Comparison of ENCODE assay signal across 22 mouse cellular contexts in the genomic region with DNA sequence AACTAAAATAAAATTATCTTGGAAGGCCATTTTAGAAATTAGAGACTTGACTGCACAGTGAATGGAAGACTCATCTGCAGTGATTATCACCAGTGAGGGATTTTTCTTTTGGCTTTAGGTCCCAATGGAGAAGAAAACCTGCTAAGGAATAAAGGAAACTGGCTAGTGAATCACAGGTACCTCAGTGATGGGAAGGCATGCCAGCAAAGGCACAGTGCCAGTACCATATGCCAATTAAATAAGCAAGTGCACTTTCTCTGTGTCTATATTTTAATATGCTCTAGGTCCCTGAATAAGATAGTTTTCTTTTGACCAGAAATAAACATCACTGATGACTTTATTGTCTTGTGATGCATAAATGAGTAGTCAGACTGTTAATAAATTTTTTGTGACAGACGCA.
DNase-seq lines count a peak whose midpoint lies in the region; ATAC-seq lines count a peak whose summit lies in the region.
"Had no signal": no experiment of that assay in that cellular context is flagged by ENCODE, and none has a peak within 500 bp of the region (broad histone marks: within the 10 kb centered on the region; RNA-seq: fewer than 3 reads in every experiment).

No protein-coding gene starts in this region.

- no peak overlapping the region for H3K4me2 ChIP-seq in forebrain, embryonic 16.5 days (ENCODE audit: low read length)
- H3K4me2 ChIP-seq in forebrain, embryonic 13.5 days, result no peak overlapping the region
- no peak overlapping the region for H3K4me2 ChIP-seq in midbrain, embryonic 14.5 days (ENCODE audit: low read length)
- no peak overlapping the region for H3K4me2 ChIP-seq in midbrain, embryonic 15.5 days
- H3K4me2 ChIP-seq: heart, embryonic 11.5 days; hindbrain, embryonic 13.5 days had no signal

- no peaks in the 10 kb centered on the region for H3K36me3 ChIP-seq in forebrain, embryonic 16.5 days (ENCODE audit: control insufficient read depth, insufficient read depth)
- no peaks in the 10 kb centered on the region for H3K36me3 ChIP-seq in forebrain, embryonic 13.5 days (ENCODE audit: poor library complexity, severe bottlenecking)
- H3K36me3 ChIP-seq in midbrain, embryonic 14.5 days (ENCODE audit: control insufficient read depth, insufficient read depth, low read length), result no peaks in the 10 kb centered on the region
- H3K36me3 ChIP-seq in midbrain, embryonic 15.5 days (replicated peaks), result no peaks in the 10 kb centered on the region
- H3K36me3 ChIP-seq: forebrain, embryonic 10.5 days; hindbrain, embryonic 13.5 days had no signal

- H3K27ac ChIP-seq in forebrain, embryonic 16.5 days (ENCODE audit: low read length), result no peak overlapping the region
- H3K27ac ChIP-seq in forebrain, embryonic 13.5 days, result no peak overlapping the region
- no peak overlapping the region for H3K27ac ChIP-seq in midbrain, embryonic 14.5 days (replicated peaks; ENCODE audit: low read depth, low read length)
- H3K27ac ChIP-seq in midbrain, embryonic 15.5 days, result no peak overlapping the region
- H3K27ac ChIP-seq: forebrain, embryonic 10.5 days; gastrocnemius, adult 2 months; hindbrain, embryonic 13.5 days had no signal

- no peak overlapping the region for H3K4me3 ChIP-seq in forebrain, embryonic 16.5 days (replicated peaks; ENCODE audit: low read length)
- H3K4me3 ChIP-seq in forebrain, embryonic 13.5 days, result no peak overlapping the region
- no peak overlapping the region for H3K4me3 ChIP-seq in midbrain, embryonic 14.5 days (replicated peaks; ENCODE audit: low read depth, low read length)
- H3K4me3 ChIP-seq in midbrain, embryonic 15.5 days, result no peak overlapping the region
- H3K4me3 ChIP-seq: forebrain, embryonic 10.5 days; gastrocnemius, adult 2 months; hindbrain, embryonic 13.5 days had no signal

- H3K9ac ChIP-seq in forebrain, embryonic 16.5 days (replicated peaks; ENCODE audit: low read depth, low read length), result no peak overlapping the region
- no peak overlapping the region for H3K9ac ChIP-seq in forebrain, embryonic 13.5 days
- H3K9ac ChIP-seq in midbrain, embryonic 14.5 days (replicated peaks; ENCODE audit: low read length), result no peak overlapping the region
- H3K9ac ChIP-seq in midbrain, embryonic 15.5 days, result no peak overlapping the region
- H3K9ac ChIP-seq: forebrain, postnatal 0 days; hindbrain, embryonic 13.5 days had no signal

- H3K27me3 ChIP-seq in forebrain, embryonic 16.5 days (replicated peaks; ENCODE audit: control insufficient read depth, insufficient read depth, low read length), result no peaks in the 10 kb centered on the region
- no peaks in the 10 kb centered on the region for H3K27me3 ChIP-seq in forebrain, embryonic 13.5 days
- no peaks in the 10 kb centered on the region for H3K27me3 ChIP-seq in midbrain, embryonic 14.5 days (ENCODE audit: control insufficient read depth, insufficient read depth, low read length)
- H3K27me3 ChIP-seq in midbrain, embryonic 15.5 days (replicated peaks), result no peaks in the 10 kb centered on the region
- H3K27me3 ChIP-seq: hindbrain, embryonic 13.5 days had no signal

- DNase-seq in cerebellum, postnatal 25 days, result peak; percentile 23 to 60
- no peak for DNase-seq in cerebellum, postnatal 4 days (ENCODE audit: low spot score in 2 of 2)
- DNase-seq in midbrain, embryonic 14.5 days, result peak; percentile 2
- DNase-seq in kidney, postnatal 10 days, result no peak
- DNase-seq: adrenal gland, adult 2 months; adrenal gland, postnatal 14 days; forebrain, postnatal 0 days; gastrocnemius, adult 2 months; gastrocnemius, postnatal 14 days; heart, adult 11 months; kidney, adult 18-20 months; kidney, adult 9 months had no signal

- ATAC-seq in forebrain, embryonic 16.5 days, result peak; percentile 15; the same call in 1 of the 2 replicates
- no peak for ATAC-seq in forebrain, embryonic 13.5 days
- ATAC-seq in midbrain, embryonic 14.5 days (ENCODE audit: low FRiP score, low TSS enrichment), result no peak
- no peak for ATAC-seq in midbrain, embryonic 15.5 days (replicated peaks)
- ATAC-seq: CD4-positive, CD25-positive, alpha-beta regulatory T cell, adult 4 months; forebrain, postnatal 0 days; hindbrain, embryonic 16.5 days; inflammation-experienced regulatory T-cells, adult 6 months; intestine, embryonic 16.5 days had no signal

- 65% methylated on average over 1 of the region's 1 CpGs for WGBS in forebrain, embryonic 16.5 days
- WGBS in forebrain, embryonic 13.5 days, result 88% methylated on average over 1 of the region's 1 CpGs
- WGBS in midbrain, embryonic 14.5 days, result 63% methylated on average over 1 of the region's 1 CpGs
- 76% methylated on average over 1 of the region's 1 CpGs for WGBS in midbrain, embryonic 15.5 days

- no peaks in the 10 kb centered on the region for H3K4me1 ChIP-seq in forebrain, embryonic 16.5 days (replicated peaks; ENCODE audit: control insufficient read depth, insufficient read depth, low read length)
- H3K4me1 ChIP-seq in forebrain, embryonic 13.5 days, result no peaks in the 10 kb centered on the region
- no peaks in the 10 kb centered on the region for H3K4me1 ChIP-seq in midbrain, embryonic 14.5 days (ENCODE audit: control insufficient read depth, insufficient read depth, low read length)
- no peaks in the 10 kb centered on the region for H3K4me1 ChIP-seq in midbrain, embryonic 15.5 days
- H3K4me1 ChIP-seq: forebrain, embryonic 10.5 days; hindbrain, embryonic 13.5 days had no signal

- H3K9me3 ChIP-seq in forebrain, embryonic 16.5 days (ENCODE audit: control insufficient read depth, low read length), result no peaks in the 10 kb centered on the region
- no peaks in the 10 kb centered on the region for H3K9me3 ChIP-seq in forebrain, embryonic 13.5 days (replicated peaks)
- H3K9me3 ChIP-seq in midbrain, embryonic 14.5 days (ENCODE audit: control insufficient read depth, low read length), result no peaks in the 10 kb centered on the region
- no peaks in the 10 kb centered on the region for H3K9me3 ChIP-seq in midbrain, embryonic 15.5 days
- H3K9me3 ChIP-seq: forebrain, embryonic 10.5 days; hindbrain, embryonic 13.5 days had no signal

Comparison
In these comparisons a context has a peak if more than half of its experiments do, and no peak if none do; other contexts are left out.
1. DNase-seq: peak in cerebellum, postnatal 25 days (2 of 2) and midbrain, embryonic 14.5 days (single experiment); none in cerebellum, postnatal 4 days (0 of 2) and kidney, postnatal 10 days (single experiment).